Mouse (Mus musculus) heart, postnatal 25 days (tissue): ENCODE results near the gene Gm42957. TPM values are rescaled to one million over a fixed set of nuclear protein-coding genes. Genes with fewer than 3 reads are reported as not detected.
"Not testable (repeated sequence)": the region's sequence is repeated elsewhere in the genome, so short reads cannot be mapped to it uniquely, and the experiment has no call there.

Experiments used
- DNase-seq: peaks from one replicate; pipeline ENCODE4 v3.0.0; 2022; ENCODE audit warnings: low spot score
- intact Hi-C: fragments of 180-260 bp; cut with DNase I; formaldehyde crosslinking; loops from one replicate; pipeline ENCODE4 v1.15.1; 2025
- total RNA-seq, 2 experiments: library from RNA; stranded (reverse); gene quantifications; 2 replicates each; pipeline ENCODE4 v1.2.3; 2021

Gene Gm42957
- under 1 TPM; 0.14 to 0.16 TPM for total RNA-seq

DNA sequence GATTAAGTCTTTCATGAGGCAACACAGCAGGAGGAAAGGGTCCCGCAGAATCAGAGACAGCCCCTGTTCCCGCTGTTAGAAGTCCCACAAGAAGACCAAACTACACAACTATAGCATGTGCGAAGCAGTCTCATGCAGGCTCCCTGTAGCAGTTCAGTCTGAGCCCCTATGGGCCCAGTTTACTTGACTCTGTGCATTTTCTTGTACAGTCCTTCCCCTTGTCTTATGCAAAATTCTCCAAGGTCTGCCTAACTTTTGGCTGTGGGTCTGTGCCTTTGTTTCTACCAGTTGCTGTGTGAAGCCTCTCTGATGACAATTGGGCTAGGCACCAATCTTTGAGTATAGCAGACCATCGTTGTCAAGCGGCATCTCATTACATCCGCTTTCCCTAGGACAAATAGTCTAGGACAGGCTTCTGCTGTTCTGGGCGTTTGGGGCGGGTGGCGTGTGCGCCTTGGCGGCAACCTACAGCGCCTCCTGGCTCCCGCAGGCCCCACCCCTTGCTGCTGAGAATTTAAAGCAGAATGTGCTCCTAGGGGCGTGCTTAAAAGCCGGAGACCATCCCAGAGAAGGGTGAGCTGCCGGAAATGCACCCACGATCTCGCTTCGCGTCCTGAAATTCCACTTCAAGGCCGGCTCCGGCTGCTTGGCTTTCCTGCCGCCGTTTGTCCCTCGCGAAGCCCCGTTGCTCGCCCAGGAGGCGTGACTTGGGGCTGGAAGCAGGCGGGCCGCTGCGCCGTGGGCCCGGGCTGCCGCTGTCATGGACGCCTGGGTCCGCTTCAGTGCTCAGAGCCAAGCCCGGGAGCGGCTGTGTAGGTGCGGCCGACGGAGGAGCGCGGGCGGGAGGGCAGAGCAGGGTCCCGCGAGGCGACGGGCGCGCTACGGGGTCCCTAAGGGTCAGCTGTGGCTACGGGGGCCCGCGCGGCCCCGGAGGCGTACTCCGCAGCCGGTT, at the start of gene Gm42957, which contains the start of gene Pex11b:
Gm42957 (plus strand) TSS at position 547 of the 952 bp plus-strand sequence.
Pex11b (plus strand) TSS at position 449 of the 952 bp plus-strand sequence.
- DNase-seq = peak; percentile 83
- intact Hi-C loops = no loop called here

DNA sequence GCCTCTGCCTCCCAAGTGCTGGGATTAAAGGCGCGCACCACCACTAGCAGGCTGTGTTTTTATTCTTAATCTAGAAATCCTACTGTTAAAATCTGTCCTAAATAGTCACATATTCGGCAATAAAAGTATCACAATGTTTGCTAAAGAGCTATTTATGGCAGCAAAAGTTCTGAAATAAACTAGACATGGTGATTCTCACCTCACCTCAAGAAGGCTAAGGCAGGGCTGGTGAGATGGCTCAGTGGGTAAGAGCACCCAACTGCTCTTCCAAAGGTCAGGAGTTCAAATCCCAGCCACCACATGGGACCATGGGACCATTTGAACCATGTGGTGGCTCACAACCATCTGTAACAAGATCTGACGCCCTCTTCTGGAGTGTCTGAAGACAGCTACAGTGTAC, 44.6 kb upstream of the Gm42957 start:
- DNase-seq = no peak
- intact Hi-C loops = no loop called here

DNA sequence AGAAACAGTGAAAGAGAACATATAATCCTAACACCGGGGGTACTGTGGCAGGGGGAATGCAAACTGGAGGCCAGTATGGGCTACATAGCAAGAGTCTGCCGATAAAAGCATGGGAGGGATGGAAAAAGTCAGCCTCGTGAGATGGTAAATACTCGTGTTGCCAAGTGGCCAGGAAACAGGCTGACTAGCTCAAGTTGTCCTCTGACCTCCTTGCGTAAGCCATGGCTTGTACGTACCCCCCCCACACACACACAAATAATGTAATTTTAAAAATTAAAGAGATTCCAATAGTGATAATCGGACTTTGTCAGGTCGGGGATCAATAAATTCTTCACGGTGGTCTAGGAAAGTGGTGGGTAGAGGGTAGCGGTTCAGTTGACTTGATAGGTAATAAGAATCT, 41.9 kb upstream of the Gm42957 start:
- no peak for DNase-seq
- intact Hi-C loops = no loop called here

DNA sequence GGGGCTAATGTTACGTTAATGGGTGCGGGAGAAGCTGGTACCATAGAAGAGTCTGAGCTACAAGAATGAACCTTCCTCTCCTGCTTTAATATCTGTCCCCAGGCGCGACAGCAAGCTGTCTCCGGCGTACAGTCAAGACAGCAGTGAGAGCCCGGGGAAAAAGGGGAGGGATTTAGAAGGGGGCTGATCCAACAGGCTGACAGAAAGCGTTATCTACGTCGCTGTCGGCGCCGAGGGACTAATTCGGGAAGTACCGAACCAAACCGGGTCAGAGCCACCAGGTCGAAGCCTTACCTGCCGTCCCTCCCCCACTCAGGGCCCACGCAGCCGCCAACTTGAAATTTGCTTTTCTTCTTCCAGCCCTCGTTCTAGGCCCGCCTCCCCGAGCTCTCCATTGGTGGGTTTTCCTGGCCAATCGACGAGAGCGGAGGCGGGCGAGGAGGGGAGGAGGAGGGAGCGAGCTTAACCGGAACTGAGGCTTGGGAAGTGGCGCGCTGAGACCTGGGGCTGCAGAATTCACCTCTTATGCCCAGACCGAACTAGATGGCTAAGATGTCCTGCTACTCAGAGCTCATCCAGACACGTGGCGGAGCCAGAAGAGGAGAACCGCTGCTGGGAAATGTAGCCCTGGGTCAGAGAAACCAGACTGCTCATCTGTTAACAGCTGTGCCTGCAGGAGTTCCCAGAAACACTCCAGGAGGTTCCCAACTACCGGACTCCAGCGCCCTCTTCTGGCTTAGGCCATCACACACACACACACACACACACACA, 41.3 kb upstream of the Gm42957 start, which contains the start of gene Polr3gl:
Polr3gl (minus strand) TSS at position 392 of the 771 bp plus-strand sequence.
- intact Hi-C loops = no loop called here
- peak; percentile 92 for DNase-seq

DNA sequence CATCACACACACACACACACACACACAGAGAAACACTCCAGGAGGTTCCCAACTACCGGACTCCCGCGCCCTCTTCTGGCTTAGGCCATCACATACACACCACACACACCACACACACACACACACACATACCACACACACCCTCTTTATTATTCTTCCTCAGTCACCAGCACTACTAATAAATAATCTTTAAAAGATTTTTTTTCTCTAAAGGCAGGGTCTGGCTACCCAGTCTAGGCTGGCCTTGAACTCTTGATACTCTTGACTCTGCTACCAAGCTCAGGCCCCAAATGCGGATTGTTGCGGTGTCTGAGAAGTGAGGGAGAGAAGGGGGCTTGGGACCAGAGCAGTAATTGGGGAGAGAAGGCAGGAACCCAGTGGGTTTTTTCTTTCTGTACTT, 40.4 kb upstream of the Gm42957 start:
- intact Hi-C loops = no loop called here
- no peak for DNase-seq

DNA sequence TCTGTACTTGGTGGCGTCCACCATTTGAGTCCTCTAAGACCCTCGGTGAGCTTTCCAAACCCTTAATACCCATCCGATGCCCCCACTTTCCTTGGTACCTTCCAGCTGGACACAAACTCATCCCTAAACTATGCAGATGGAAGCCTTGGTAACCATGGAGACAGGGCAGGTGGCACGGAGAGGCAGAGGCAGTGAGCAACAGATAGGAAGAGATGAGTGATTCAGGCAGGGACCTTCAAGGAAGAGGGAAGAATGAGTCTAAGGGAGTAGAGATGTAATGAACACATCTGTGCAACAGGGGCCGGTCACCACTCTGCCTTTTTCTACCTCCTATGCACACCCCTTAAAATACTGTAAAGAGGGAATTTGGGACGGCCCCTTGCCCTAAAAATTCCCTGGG, 39.6 kb upstream of the Gm42957 start:
- intact Hi-C loops = no loop called here

DNA sequence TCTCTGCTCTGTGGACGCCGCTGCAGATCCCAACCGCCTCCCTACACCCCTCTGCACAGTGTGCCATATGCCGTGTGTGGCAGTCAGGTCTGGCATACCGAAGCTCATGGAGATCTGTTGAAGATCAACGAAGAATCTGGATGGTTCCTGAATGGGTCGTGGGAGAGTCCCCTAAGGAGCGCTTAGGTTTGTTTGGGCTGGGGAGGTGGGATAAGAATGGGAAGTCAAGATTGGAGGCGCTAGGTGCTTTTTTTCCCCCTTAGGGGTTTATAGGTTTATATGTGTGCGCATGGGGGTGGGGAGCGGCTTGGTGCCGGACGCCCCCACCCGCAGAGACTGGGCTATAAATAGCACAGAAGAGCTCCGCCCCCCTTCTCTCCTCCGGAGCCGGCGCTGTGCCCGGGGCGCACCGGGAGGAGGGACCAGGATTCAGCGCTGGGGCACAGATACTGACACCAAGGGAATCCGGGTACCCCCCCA, 39.0 kb upstream of the Gm42957 start, which contains the start of gene Ankrd34a:
Ankrd34a (plus strand) TSS at position 409 of the 480 bp plus-strand sequence.
- intact Hi-C loops = no loop called here
- DNase-seq = peak; percentile 27

More for the DNA sequence above, 39.6 kb upstream of the Gm42957 start:
- DNase-seq = no peak

DNA sequence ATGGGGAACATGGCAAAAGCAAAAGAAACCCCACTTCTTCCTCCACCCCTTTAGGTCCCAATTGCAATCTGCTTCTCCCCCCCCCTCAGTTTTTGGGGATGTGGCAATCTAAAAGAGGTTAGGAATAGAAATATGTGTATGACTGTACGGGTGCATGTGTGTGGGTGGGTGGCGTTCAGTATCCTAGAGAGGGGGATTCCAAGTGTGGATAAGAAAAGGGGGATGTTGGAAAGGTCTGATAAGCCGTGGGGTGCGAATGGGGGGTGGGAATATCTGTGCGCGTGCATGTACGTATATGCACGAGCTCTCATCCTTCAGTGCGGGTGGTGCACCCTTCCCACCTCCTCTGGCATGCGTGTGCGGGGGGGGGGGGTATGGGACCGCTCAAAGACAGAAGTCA, 38.4 kb upstream of the Gm42957 start:
- no peak for DNase-seq
- intact Hi-C loops = no loop called here

DNA sequence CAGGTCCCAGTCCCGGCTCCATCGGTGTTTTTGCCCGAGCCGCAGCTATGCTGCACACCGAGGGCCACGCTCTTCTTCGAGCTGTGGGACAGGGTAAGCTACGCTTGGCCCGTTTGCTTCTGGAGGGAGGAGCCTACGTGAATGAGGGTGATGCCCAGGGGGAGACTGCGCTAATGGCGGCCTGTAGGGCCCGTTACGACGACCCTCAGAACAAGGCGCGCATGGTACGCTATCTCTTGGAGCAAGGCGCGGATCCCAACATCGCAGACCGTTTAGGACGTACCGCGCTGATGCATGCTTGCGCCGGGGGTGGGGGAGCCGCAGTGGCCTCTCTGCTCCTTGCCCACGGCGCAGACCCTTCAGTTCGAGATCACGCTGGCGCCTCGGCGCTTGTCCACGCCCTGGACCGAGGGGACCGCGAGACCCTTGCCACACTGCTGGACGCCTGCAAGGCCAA, 37.8 kb upstream of the Gm42957 start:
- intact Hi-C loops = no loop called here
- DNase-seq = no peak

DNA sequence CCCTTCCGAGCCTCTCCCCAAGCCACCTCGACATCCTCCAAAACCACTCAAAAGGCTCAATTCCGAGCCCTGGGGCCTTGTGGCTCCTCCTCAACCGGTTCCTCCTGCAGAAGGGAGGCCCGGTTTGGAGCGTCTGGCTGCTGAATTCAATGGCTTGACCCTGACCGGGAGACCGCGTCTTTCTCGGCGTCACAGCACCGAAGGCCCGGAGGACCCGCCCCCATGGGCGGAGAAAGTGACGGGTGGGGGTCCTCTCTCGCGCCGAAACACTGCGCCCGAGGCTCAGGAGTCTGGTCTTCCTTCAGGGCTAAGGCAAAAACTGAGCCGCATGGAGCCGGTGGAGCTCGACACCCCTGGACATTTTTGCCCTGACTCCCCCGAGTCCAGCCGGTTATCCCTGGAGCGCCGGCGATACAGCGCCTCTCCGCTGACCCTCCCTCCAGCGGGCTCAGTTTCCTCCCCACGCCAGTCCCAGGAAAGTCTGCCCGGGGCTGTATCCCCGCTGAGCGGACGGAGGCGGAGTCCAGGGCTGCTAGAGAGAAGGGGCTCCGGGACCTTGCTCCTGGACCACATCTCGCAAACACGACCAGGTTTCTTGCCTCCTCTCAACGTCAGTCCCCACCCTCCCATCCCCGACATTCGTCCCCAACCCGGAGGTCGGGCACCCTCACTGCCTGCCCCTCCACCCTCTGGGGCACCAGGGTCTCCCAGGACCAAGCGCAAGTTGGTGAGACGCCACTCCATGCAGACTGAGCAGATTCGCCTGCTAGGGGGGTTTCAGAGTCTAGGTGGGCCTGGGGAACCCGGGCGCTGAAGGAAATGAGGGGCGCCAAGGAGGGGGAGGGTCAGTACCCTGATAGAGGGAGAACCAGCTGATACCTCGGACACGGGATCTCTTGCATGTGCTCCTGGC, 36.9 kb upstream of the Gm42957 start:
- intact Hi-C loops = no loop called here
- peak; percentile 73 for DNase-seq

DNA sequence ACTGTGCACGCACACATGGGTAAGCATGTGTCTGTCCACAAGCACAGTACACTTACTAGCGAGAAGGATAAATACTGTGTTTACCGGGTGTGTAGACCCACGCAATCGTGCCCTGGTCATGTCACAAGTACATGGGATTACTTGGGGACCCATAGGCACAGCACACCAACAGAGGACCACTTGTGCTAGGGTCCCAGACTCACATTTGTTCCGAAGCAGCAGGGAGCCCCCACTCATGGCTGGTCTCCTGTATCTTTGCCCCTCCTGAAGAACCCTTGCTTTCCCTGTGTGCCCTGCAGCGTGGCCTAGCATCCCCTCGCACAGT, 36.2 kb upstream of the Gm42957 start:
- no peak for DNase-seq
- intact Hi-C loops = no loop called here

DNA sequence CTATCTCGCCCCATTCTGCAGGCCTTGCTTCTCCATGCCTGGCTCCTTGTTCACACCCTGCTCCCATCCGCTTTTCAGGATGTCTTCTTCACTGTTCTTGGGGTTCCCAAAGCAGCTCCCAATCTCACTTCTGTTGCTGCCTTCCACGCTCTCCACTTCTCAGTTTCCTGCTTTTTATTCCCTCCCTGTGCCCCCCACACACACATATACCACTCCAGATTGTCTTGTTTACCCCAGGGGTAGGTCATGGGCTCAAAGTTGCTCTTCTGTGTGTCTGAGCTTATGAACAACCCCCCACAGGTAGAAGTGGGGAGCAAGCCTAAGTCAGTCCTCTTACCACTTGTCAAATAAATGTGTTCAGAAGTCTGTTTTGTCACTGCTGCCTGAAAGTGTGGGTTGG, 35.9 kb upstream of the Gm42957 start:
- intact Hi-C loops = no loop called here

DNA sequence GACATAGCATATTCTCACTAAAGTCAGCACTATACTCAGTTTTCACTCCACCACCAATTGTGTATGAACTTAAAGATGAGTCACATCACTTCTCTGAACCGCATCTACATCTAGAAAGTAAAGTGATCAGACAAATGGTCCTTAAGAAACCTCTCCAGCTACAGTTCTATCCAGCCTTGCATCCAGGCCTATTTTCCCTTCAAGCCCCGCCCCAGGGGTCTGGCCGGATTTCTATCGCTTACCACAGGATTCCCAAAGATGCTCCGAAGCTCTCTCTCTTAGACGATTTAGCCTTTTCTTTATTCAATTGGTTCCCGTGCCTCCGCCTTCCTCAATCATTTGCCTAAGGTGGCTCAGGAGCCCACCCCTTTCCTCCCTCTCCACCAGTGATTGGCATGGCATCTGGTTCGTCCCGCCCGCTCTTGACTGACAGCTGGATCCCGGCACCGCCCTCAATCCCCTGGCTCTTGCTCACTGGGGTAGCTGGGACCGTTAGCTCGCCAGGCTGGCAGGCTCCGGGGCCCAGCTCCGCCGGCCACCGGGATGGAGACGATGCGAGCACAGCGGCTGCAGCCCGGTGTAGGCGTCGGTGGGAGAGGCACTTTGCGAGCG, 34.5 kb upstream of the Gm42957 start, which contains the start of gene Lix1l:
Lix1l (plus strand) TSS at position 511 of the 612 bp plus-strand sequence.
- intact Hi-C loops = no loop called here
- DNase-seq = peak; percentile 95

More for the DNA sequence above, 35.9 kb upstream of the Gm42957 start:
- DNase-seq = no peak

DNA sequence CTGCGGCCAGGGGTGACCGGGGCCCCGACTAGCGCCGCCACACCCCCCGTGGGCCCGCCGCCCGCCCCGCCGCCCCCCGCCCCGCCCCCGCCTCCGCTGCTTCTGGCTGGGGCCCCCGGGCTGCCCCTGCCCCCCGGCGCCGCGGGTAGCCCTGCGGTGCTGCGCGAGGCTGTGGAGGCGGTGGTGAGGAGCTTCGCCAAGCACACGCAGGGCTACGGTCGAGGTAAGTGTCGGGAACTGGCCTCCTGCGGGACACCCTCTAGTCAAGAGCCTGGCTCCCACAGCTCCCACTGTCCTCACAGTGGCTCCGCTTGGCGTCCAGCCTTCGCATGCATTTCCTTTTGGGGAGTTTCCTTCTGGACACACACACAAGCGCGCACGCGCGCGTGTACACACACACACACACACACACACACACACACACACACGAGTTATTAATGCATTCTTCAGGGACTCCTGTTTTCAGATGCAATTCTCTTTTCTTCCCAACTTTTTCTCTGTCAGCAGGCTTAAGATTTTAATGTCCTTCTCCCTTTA, 34.0 kb upstream of the Gm42957 start:
- DNase-seq = peak; percentile 76
- intact Hi-C loops = no loop called here

DNA sequence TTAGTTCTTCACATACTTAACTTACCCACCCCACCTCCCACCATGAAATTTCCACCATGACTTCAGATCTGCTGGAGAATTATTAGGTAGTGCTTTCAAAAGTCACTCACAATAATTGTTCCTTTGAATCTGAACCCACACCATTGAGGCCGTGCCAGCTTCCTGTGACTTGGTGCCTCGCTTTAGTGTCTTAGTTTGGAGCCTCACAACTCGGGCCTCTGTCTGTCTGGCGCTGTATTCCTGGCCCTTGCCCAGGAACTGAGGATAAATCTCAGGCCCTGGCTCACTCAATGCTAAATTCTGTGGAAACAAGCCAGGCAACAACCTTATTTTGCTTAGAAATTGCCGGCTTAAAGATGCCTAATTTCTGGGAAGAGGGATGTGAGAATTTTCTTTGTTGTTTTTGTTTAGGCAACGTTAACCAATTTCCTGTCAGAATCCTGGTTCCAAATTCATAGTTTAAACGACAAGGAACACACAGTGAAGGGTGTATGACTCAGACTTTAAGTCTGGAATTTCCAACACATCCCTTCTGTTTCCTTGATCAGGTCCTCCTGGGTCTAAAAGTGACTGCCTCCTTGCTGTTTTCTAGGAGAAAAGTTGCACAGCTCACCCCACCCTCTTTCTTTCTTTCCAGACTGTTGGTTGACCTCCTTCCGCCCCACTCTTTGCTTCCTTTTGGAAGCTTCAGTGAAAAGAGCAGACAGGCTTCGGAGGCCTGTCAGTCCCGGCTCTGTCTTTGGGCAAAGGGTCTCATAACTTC, 33.2 kb upstream of the Gm42957 start:
- intact Hi-C loops = loop anchor here (2.0 kb wide), 1 partner anchor 27 kb away; the partner anchor contains the start of gene Rbm8a
- DNase-seq = no peak

DNA sequence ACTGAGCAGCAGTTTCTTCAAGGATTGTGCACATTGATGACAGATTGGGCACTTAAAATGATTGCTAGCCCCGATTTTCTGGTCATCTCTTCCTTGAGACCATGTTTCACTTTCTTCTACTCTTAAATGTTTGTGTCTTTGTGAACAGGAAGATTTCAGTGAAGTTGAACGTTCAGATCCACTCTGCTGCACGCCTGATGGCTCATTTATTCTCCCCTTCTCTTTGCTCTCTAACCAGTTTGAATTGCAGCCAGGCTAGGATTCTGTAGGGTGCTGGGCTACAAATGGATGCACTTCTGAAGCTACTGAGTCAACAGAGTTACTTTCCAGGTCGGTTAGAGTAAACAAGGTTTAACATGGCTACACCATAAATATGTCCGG, 32.6 kb upstream of the Gm42957 start:
- intact Hi-C loops = loop anchor here (2.0 kb wide), 1 partner anchor 26 kb away; the partner anchor contains the start of gene Rbm8a

DNA sequence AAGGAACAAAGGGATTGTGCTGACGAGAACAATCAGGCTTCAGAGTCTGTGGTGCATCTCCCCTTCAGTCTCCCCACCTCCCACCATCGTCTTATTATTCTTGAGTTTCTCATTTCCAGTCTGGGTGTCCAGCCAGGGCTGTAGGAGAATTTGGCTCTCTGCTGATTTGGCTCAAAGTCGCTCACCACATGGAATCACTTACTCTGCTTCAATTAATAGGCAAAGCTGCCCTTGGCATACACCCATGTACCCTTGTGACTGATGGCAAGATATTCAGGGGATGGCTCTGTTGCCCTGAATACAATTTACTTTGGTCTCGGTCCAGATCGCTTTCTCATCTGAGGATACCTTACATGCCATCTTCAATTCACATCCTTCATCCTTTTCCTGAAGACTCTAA, 32.0 kb upstream of the Gm42957 start:
- no peak for DNase-seq
- intact Hi-C loops = loop anchor here (2.0 kb wide), 1 partner anchor 25 kb away; the partner anchor contains the start of gene Rbm8a

More for the DNA sequence above, 32.6 kb upstream of the Gm42957 start:
- no peak for DNase-seq

DNA sequence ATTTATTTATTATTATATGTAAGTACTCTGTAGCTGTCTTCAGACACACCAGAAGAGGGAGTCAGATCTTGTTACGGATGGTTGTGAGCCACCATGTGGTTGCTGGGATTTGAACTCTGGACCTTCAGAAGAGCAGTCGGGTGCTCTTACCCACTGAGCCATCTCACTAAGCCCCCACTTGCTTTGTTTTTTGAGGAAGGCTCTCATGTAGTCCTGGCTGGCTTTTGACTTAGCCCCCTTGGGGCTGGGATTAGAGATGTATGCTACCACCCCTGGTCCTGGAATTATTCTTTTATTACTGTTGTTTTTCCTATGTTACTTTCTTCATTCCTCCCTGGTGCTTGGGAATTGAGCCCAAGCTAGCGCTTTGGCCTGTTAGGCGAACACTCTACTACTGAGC, 29.3 kb upstream of the Gm42957 start:
- DNase-seq, intact Hi-C loops: not testable (repeated sequence)
